Mouse (Mus musculus): ENCODE results near the gene Epha8. TPM values are rescaled to one million over a fixed set of nuclear protein-coding genes. Genes with fewer than 3 reads are reported as not detected.

Epha8 gene
- total and polyA plus RNA-seq, 3 experiments = not detected

- H3K9ac ChIP-seq (ENCODE audit: insufficient read depth, low read depth) = no peak overlapping the region
- H3K4me3 ChIP-seq (replicated peaks in 1 of 3; ENCODE audit: low read depth in 2 of 3, low read length in 2 of 3, poor library complexity in 1 of 3) = no peak overlapping the region
- no peaks in the 10 kb centered on the region for H3K4me1 ChIP-seq (ENCODE audit: control insufficient read depth in 1 of 2, insufficient read depth in 2 of 2)
- H3K27ac ChIP-seq (ENCODE audit: insufficient read depth, low read depth) = no peak overlapping the region
- in situ Hi-C loops (cut with MboI; ENCODE audit: low pct_ligation_motif_present, low pct_unique_long_range_greater_than_20kb, low sequenced_read_pairs) = no loop called here
- no peaks in the 10 kb centered on the region for H3K27me3 ChIP-seq (replicated peaks)
- no peak for DNase-seq (ENCODE audit: extremely low read depth)
- no peak overlapping the region for H3K4me2 ChIP-seq (ENCODE audit: insufficient read depth, low read depth, poor library complexity, severe bottlenecking)
- peaks cover 40 to 95% of the 10 kb centered on the region in 2 experiments for H3K36me3 ChIP-seq (replicated peaks in 1 of 2; ENCODE audit: control insufficient read depth in 1 of 2, insufficient read depth in 1 of 2, low read length in 1 of 2)
- dilution Hi-C loops (cut with MboI; ENCODE audit: extremely low pct_ligation_motif_present, extremely low pct_unique_long_range_greater_than_20kb, low sequenced_read_pairs) = no loop called here
- H3K79me2 ChIP-seq (replicated peaks; ENCODE audit: control insufficient read depth, extremely low read depth, insufficient read depth, poor library complexity, severe bottlenecking) = no peaks in the 10 kb centered on the region
- no peak for TF ChIP-seq UBTF (IDR thresholded peaks at IDR 0.05; ENCODE audit: low read depth, low read length)
- TF ChIP-seq HCFC1 (IDR thresholded peaks at IDR 0.05; ENCODE audit: low read depth, low read length) = no peak
- no peak for TF ChIP-seq USF1 (IDR thresholded peaks at IDR 0.05; ENCODE audit: low read depth, low read length)
- no peak for TF ChIP-seq NELFE (IDR thresholded peaks at IDR 0.05; ENCODE audit: low read depth, low read length)
- TF ChIP-seq USF2 (conservative IDR thresholded peaks at IDR 0.05; ENCODE audit: low read depth, low read length) = no peak
- TF ChIP-seq ELF1 (IDR thresholded peaks at IDR 0.05; ENCODE audit: low read depth, low read length) = no peak
- TF ChIP-seq ZC3H11A (IDR thresholded peaks at IDR 0.05; ENCODE audit: low read depth, low read length) = no peak
- no peak for TF ChIP-seq MAX (IDR thresholded peaks at IDR 0.05; ENCODE audit: low read length)
- no peak for TF ChIP-seq CHD1 (IDR thresholded peaks at IDR 0.05; ENCODE audit: low read depth, low read length)
- TF ChIP-seq ZKSCAN1 (IDR thresholded peaks at IDR 0.05; ENCODE audit: borderline replicate concordance, low read depth, low read length) = no peak
- no peak for TF ChIP-seq SMC3 (IDR thresholded peaks at IDR 0.05; ENCODE audit: low read depth, low read length)
- no peak for TF ChIP-seq MAFK (IDR thresholded peaks at IDR 0.05; ENCODE audit: insufficient replicate concordance, low read length)
- TF ChIP-seq JUND (conservative IDR thresholded peaks at IDR 0.05; ENCODE audit: low read depth, low read length) = no peak
- no peak for TF ChIP-seq RAD21 (IDR thresholded peaks at IDR 0.05; ENCODE audit: low read depth, low read length)
- no peak for TF ChIP-seq MYC (IDR thresholded peaks at IDR 0.05; ENCODE audit: low read depth, low read length)
- TF ChIP-seq E2F4 (IDR thresholded peaks at IDR 0.05; ENCODE audit: insufficient replicate concordance, low read depth, low read length) = no peak
- TF ChIP-seq CTCF (conservative IDR thresholded peaks at IDR 0.05 in 1 of 2, IDR thresholded peaks at IDR 0.05 in 1 of 2; ENCODE audit: low read depth in 2 of 2, low read length in 2 of 2) = no peak
- no peak for TF ChIP-seq ETS1 (conservative IDR thresholded peaks at IDR 0.05; ENCODE audit: low read depth, low read length)
- no peak for TF ChIP-seq KAT2A (IDR thresholded peaks at IDR 0.05; ENCODE audit: insufficient replicate concordance, low read length)
- TF ChIP-seq PAX5 (IDR thresholded peaks at IDR 0.05; ENCODE audit: low read length) = no peak
- no peaks in the 10 kb centered on the region for H3K9me3 ChIP-seq (replicated peaks; ENCODE audit: low read length)
These were observed 40.3 kb upstream of the Epha8 start for GRCm38 (mm10) chr4:136996933-136997332.

- Histone ChIP-seq H3K9ac (ENCODE audit: insufficient read depth, low read depth) (no peak overlapping the region), H3K27me3 (replicated peaks) (no peaks in the 10 kb centered on the region), H3K4me2 (ENCODE audit: insufficient read depth, low read depth, poor library complexity, severe bottlenecking) (no peak overlapping the region), H3K4me1 (ENCODE audit: control insufficient read depth in 1 of 2, insufficient read depth in 2 of 2) (no peaks in the 10 kb centered on the region), H3K4me3 (replicated peaks in 1 of 3; ENCODE audit: low read depth in 2 of 3, low read length in 2 of 3, poor library complexity in 1 of 3) (no peak overlapping the region), H3K9me3 (replicated peaks; ENCODE audit: low read length) (no peaks in the 10 kb centered on the region), H3K36me3 (replicated peaks in 1 of 2; ENCODE audit: control insufficient read depth in 1 of 2, insufficient read depth in 1 of 2, low read length in 1 of 2) (peaks cover 44 to 97% of the 10 kb centered on the region in 2 experiments), H3K27ac (ENCODE audit: insufficient read depth, low read depth) (no peak overlapping the region), H3K79me2 (replicated peaks; ENCODE audit: control insufficient read depth, extremely low read depth, insufficient read depth, poor library complexity, severe bottlenecking) (no peaks in the 10 kb centered on the region)
- TF ChIP-seq JUN (IDR thresholded peaks at IDR 0.05; ENCODE audit: insufficient read depth, low read depth, low read length) = no peak
- no peak for TF ChIP-seq HCFC1 (IDR thresholded peaks at IDR 0.05; ENCODE audit: low read depth, low read length)
- no peak for TF ChIP-seq KAT2A (IDR thresholded peaks at IDR 0.05; ENCODE audit: insufficient replicate concordance, low read length)
- no peak for TF ChIP-seq JUND (conservative IDR thresholded peaks at IDR 0.05; ENCODE audit: low read depth, low read length)
- no peak for TF ChIP-seq ZMIZ1 (IDR thresholded peaks at IDR 0.05; ENCODE audit: low read depth, low read length)
- TF ChIP-seq POLR2AphosphoS2 (IDR thresholded peaks at IDR 0.05; ENCODE audit: low read depth, low read length) = no peak
- no peak for DNase-seq (ENCODE audit: extremely low read depth)
- in situ Hi-C loops (cut with MboI; ENCODE audit: low pct_ligation_motif_present, low pct_unique_long_range_greater_than_20kb, low sequenced_read_pairs) = no loop called here
- dilution Hi-C loops (cut with MboI; ENCODE audit: extremely low pct_ligation_motif_present, extremely low pct_unique_long_range_greater_than_20kb, low sequenced_read_pairs) = no loop called here
These were observed 38.7 kb upstream of the Epha8 start for GRCm38 (mm10) chr4:136995361-136995760.
